Mouse (Mus musculus): ENCODE data around the gene Cetn4.

DNA sequence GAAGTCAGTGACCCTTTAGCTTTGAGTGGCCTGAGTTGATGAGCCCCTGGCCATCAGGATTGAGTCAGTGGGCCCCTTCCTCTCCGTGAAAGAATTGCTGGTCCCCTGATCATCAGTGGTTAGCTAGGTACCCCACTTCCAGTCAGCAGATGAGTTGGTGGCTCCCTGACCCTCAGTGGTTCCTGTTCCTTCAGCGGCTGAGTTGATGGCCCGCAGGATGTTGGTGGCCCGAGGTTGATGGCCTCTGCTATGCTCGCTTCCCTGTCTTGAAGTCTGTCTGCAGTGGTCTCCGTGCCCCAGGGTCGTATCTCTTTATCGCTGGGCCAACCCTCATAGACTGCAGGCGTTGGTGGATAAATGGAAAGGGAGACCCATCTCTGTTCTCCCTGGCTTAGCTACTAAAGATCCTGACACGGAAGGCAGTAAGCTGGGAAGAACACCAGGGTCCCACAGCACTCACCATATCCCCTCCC, 575 bp downstream of the Cetn4 start:
- TF ChIP-seq POLR2A (IDR thresholded peaks at IDR 0.05; ENCODE audit: borderline replicate concordance, extremely low read depth, insufficient read depth, insufficient read length, poor library complexity, severe bottlenecking) (no peak), CTCF (IDR thresholded peaks at IDR 0.05; ENCODE audit: borderline replicate concordance, extremely low read depth, insufficient read depth, insufficient read length) (no peak)
